Mouse (Mus musculus) brain, embryonic 14.5 days (tissue): ENCODE measurements at regions not wholly inside any gene's neighbourhood (a gene's known extent, or its start where the extent isn't known, plus 50 kb on each side); places are given as distances from the start of the nearest gene placed in this dataset.

Experiments
- CTCF ChIP-seq: fragments of 200-500 bp; IDR thresholded peaks from 2 replicates; pipeline ENCODE4 v1.5.1; 2012; ENCODE audit warnings: inconsistent platforms, mild to moderate bottlenecking, moderate library complexity, borderline replicate concordance; ENCODE audit not compliant: insufficient read depth, insufficient read length; ENCODE audit errors: extremely low read depth
- POLR2A ChIP-seq: fragments of 200-500 bp; IDR thresholded peaks from 2 replicates; pipeline ENCODE4 v1.6.1; 2012; ENCODE audit warnings: mild to moderate bottlenecking, inconsistent platforms, borderline replicate concordance; ENCODE audit not compliant: poor library complexity, insufficient read depth, insufficient read length, severe bottlenecking; ENCODE audit errors: extremely low read depth

DNA sequence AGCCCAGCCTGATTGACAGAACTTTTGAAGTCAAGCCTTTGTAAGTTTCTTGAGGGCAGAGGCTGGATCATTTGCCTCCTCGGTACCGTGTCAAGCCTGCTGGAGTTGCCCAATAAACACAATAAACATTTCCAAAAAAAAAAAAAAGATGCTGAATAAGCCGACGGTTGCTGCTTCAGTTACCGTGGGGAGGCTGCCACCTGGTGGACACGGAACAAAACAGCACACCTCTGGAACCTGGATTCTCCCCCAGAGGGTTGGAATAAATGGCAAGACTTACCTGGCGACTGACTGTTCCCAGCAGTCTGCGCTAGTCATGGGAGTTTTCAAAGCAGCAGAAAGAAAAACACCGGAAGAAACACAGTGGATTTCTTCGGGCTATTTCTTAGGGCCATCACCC is 136.3 kb upstream of the Adamts18 start:
- TF ChIP-seq CTCF, result peak; percentile 95
- no peak for TF ChIP-seq POLR2A
